Mouse (Mus musculus) liver, postnatal 0 days (tissue): ENCODE results near the gene Npepps.

Experiments used
- CTCF ChIP-seq: sonication (generic); IDR thresholded peaks from 2 replicates; pipeline ENCODE4 v1.5.1; 2016; ENCODE audit warnings: antibody characterized with exemption, low read depth
- EP300 ChIP-seq: IDR thresholded peaks from 2 replicates; pipeline ENCODE4 v1.6.1; 2016; ENCODE audit warnings: antibody characterized with exemption, low read depth, mild to moderate bottlenecking

DNA sequence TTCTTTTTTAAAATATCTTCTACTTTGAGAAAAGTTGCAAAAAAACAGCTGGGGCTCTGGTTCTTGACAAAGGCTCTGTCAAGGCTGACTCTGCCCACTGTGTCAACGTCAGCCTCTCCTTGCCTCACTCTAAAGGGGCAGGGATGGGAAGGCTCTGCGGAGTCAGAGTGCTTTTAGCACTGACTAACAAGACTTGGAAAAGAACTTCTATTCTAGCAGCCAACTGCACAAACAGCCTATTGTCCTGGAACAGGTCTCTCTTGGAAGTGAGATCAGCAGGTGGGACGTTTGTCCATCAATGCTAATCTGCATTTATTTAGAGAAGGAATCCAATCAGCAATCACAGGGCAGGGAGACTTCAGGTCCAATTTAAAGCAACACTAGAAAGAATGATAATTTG lies 57.0 kb downstream of the Npepps start:
- TF ChIP-seq CTCF, result no peak
- TF ChIP-seq EP300, result no peak
